ENCODE assay signal across 19 mouse cellular contexts in the genomic region with DNA sequence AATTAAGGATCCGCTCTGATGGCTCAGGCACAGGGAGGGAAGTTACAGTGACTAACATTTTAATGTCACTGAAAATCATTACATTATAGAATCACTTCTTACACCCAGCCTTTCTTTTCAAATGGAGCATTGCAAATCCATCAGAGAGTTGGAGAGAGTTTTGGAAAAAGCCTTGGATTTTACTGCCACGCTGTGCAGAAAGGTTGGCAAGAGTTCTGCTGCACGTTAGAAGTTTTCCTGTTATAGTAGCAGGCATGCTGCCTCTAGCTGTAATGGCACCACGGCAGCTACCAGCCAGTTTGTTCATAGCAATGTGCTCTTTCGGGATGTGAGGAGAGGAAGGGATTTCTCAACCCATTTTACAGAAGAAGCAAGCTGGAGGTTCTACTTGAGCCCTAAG. TPM values are rescaled to one million over a fixed set of nuclear protein-coding genes. Genes with fewer than 3 reads are reported as not detected.
"Had no signal": no experiment of that assay in that cellular context is flagged by ENCODE, and none has a peak within 500 bp of the region (broad histone marks: within the 10 kb centered on the region; RNA-seq: fewer than 3 reads in every experiment).

No protein-coding gene starts in this region.

- H3K4me3 ChIP-seq: limb, embryonic 12.5 days; liver, embryonic 13.5 days; stomach, embryonic 15.5 days had no signal

- H3K27me3 ChIP-seq: liver, embryonic 13.5 days; stomach, embryonic 15.5 days had no signal

- H3K4me2 ChIP-seq: limb, embryonic 12.5 days; liver, embryonic 13.5 days; midbrain, embryonic 11.5 days; stomach, embryonic 15.5 days had no signal

- H3K9ac ChIP-seq: limb, embryonic 12.5 days; liver, embryonic 13.5 days; stomach, embryonic 15.5 days had no signal

- H3K4me1 ChIP-seq: liver, embryonic 13.5 days; stomach, embryonic 15.5 days had no signal

- H3K27ac ChIP-seq: kidney, postnatal 0 days; limb, embryonic 12.5 days; liver, embryonic 13.5 days; stomach, embryonic 15.5 days had no signal

- DNase-seq: kidney, adult 18-20 months; kidney, adult 9 months; kidney, postnatal 25 days; liver, embryonic 13.5 days; lung, adult 2 months; lung, postnatal 14 days; lung, postnatal 4 days; midbrain, embryonic 14.5 days; right cerebral cortex, postnatal 14 days; spleen, adult 18-20 months; thymus, adult 18-20 months; thymus, postnatal 14 days; thymus, postnatal 4 days had no signal

- H3K9me3 ChIP-seq: liver, embryonic 13.5 days; stomach, embryonic 15.5 days had no signal

- H3K36me3 ChIP-seq: limb, embryonic 12.5 days; liver, embryonic 13.5 days; stomach, embryonic 15.5 days had no signal

RNA-seq across cellular contexts. Expression of gene Cpxm2, which starts 20.2 kb away (rescaled TPM):
- total RNA-seq: megakaryocyte progenitor cell, adult 5-6 weeks; megakaryocyte-erythroid progenitor cell, adult 5-6 weeks had no signal
